ENCODE assay signal across 20 mouse cellular contexts in genomic region chr4:114947852-114948481, GRCm38 (mm10). TPM values are rescaled to one million over a fixed set of nuclear protein-coding genes. Genes with fewer than 3 reads are reported as not detected.
DNase-seq lines count a peak whose midpoint lies in the region; ATAC-seq and TF ChIP-seq lines count a peak whose summit lies in the region.
"Had no signal": no experiment of that assay in that cellular context is flagged by ENCODE, and none has a peak within 500 bp of the region (broad histone marks: within the 10 kb centered on the region; RNA-seq: fewer than 3 reads in every experiment).

No protein-coding gene starts in this region.

- 0 out of 2 replicates have a peak, but pooled peaks have one; percentile 16 for ATAC-seq in embryonic facial prominence, embryonic 11.5 days (replicated peaks; ENCODE audit: insufficient number of reproducible peaks, low FRiP score, low TSS enrichment, low read depth)
- ATAC-seq in liver, postnatal 0 days = no peak
- no peak for ATAC-seq in liver, embryonic 11.5 days (replicated peaks; ENCODE audit: low FRiP score)
- peak; percentile 13; the same call in 1 of the 2 replicates for ATAC-seq in limb, embryonic 14.5 days (ENCODE audit: low FRiP score, low read depth)

- H3K27me3 ChIP-seq in embryonic facial prominence, embryonic 11.5 days (ENCODE audit: control insufficient read depth, insufficient read depth, low read length) = peaks cover 4% of the 10 kb centered on the region; the same call in 1 of the 2 replicates
- H3K27me3 ChIP-seq in embryonic facial prominence, embryonic 10.5 days (replicated peaks; ENCODE audit: low read depth, poor library complexity, severe bottlenecking) = peaks cover 74% of the 10 kb centered on the region
- 0 out of 2 replicates have a peak, but pooled peaks cover 3% of the 10 kb centered on the region for H3K27me3 ChIP-seq in liver, postnatal 0 days (ENCODE audit: insufficient read depth, low read length)
- H3K27me3 ChIP-seq in liver, embryonic 11.5 days (replicated peaks; ENCODE audit: control insufficient read depth, insufficient read depth, low read length) = peaks cover 2% of the 10 kb centered on the region; the same call in 1 of the 2 replicates
- H3K27me3 ChIP-seq in limb, embryonic 14.5 days (ENCODE audit: control insufficient read depth, insufficient read depth, low read length) = peaks cover 38% of the 10 kb centered on the region; the same call in 1 of the 2 replicates

- no peak for TF ChIP-seq EP300 in liver, postnatal 0 days (IDR thresholded peaks at IDR 0.05; ENCODE audit: low read depth)

- H3K4me3 ChIP-seq in embryonic facial prominence, embryonic 11.5 days (ENCODE audit: low read depth, low read length) = no peak overlapping the region
- H3K4me3 ChIP-seq in embryonic facial prominence, embryonic 10.5 days = no peak overlapping the region
- no peak overlapping the region for H3K4me3 ChIP-seq in liver, postnatal 0 days (ENCODE audit: low read depth, low read length)
- H3K4me3 ChIP-seq in liver, embryonic 11.5 days (ENCODE audit: low read depth, low read length) = no peak overlapping the region
- H3K4me3 ChIP-seq in limb, embryonic 14.5 days (replicated peaks; ENCODE audit: low read length) = no peak overlapping the region
- H3K4me3 ChIP-seq: forebrain, embryonic 10.5 days; gastrocnemius, adult 2 months; kidney, embryonic 15.5 days; liver, embryonic 15.5 days; neural tube, embryonic 13.5 days had no signal

- 68% methylated on average over 7 of the region's 7 CpGs for WGBS in embryonic facial prominence, embryonic 11.5 days
- 64% methylated on average over 7 of the region's 7 CpGs for WGBS in embryonic facial prominence, embryonic 10.5 days
- 53% methylated on average over 7 of the region's 7 CpGs for WGBS in liver, postnatal 0 days (ENCODE audit: insufficient replicate concordance)
- 63% methylated on average over 7 of the region's 7 CpGs for WGBS in liver, embryonic 11.5 days
- WGBS in limb, embryonic 14.5 days = 64% methylated on average over 7 of the region's 7 CpGs

- H3K27ac ChIP-seq in embryonic facial prominence, embryonic 11.5 days (replicated peaks; ENCODE audit: low read depth, low read length) = no peak overlapping the region
- H3K27ac ChIP-seq in embryonic facial prominence, embryonic 10.5 days (replicated peaks) = no peak overlapping the region
- H3K27ac ChIP-seq in liver, postnatal 0 days (ENCODE audit: low read depth) = no peak overlapping the region
- H3K27ac ChIP-seq in liver, embryonic 11.5 days (ENCODE audit: low read depth, low read length) = no peak overlapping the region
- no peak overlapping the region for H3K27ac ChIP-seq in limb, embryonic 14.5 days (replicated peaks; ENCODE audit: low read depth, low read length)
- H3K27ac ChIP-seq: forebrain, embryonic 10.5 days; gastrocnemius, adult 2 months; hindbrain, embryonic 14.5 days; kidney, embryonic 15.5 days; liver, embryonic 15.5 days; neural tube, embryonic 13.5 days; stomach, postnatal 0 days had no signal

- no peak for TF ChIP-seq POLR2A in limb, embryonic 14.5 days (IDR thresholded peaks at IDR 0.05; ENCODE audit: borderline replicate concordance, extremely low read depth, insufficient read depth, insufficient read length)

- no peaks in the 10 kb centered on the region for H3K9me3 ChIP-seq in embryonic facial prominence, embryonic 11.5 days (replicated peaks; ENCODE audit: control insufficient read depth, low read length)
- H3K9me3 ChIP-seq in embryonic facial prominence, embryonic 10.5 days = no peaks in the 10 kb centered on the region
- no peaks in the 10 kb centered on the region for H3K9me3 ChIP-seq in liver, postnatal 0 days (ENCODE audit: low read length)
- no peaks in the 10 kb centered on the region for H3K9me3 ChIP-seq in liver, embryonic 11.5 days (ENCODE audit: control insufficient read depth, low read length)
- no peaks in the 10 kb centered on the region for H3K9me3 ChIP-seq in limb, embryonic 14.5 days (ENCODE audit: control insufficient read depth, low read length)
- H3K9me3 ChIP-seq: forebrain, embryonic 10.5 days; kidney, embryonic 15.5 days; liver, embryonic 15.5 days; neural tube, embryonic 13.5 days had no signal

- H3K4me2 ChIP-seq in embryonic facial prominence, embryonic 11.5 days (ENCODE audit: low read depth, low read length) = no peak overlapping the region
- H3K4me2 ChIP-seq in liver, postnatal 0 days (ENCODE audit: low read depth, low read length) = no peak overlapping the region
- no peak overlapping the region for H3K4me2 ChIP-seq in liver, embryonic 11.5 days
- no peak overlapping the region for H3K4me2 ChIP-seq in limb, embryonic 14.5 days (replicated peaks; ENCODE audit: low read depth, low read length, severe bottlenecking)
- H3K4me2 ChIP-seq: heart, embryonic 11.5 days; hindbrain, embryonic 14.5 days; kidney, embryonic 15.5 days; liver, embryonic 15.5 days; neural tube, embryonic 13.5 days had no signal

- TF ChIP-seq CTCF in liver, postnatal 0 days (IDR thresholded peaks at IDR 0.05; ENCODE audit: low read depth) = no peak

- H3K36me3 ChIP-seq in embryonic facial prominence, embryonic 11.5 days (replicated peaks; ENCODE audit: control insufficient read depth, insufficient read depth, low read depth, low read length) = no peaks in the 10 kb centered on the region
- H3K36me3 ChIP-seq in embryonic facial prominence, embryonic 10.5 days (replicated peaks) = no peaks in the 10 kb centered on the region
- H3K36me3 ChIP-seq in liver, postnatal 0 days (replicated peaks; ENCODE audit: insufficient read depth, low read length) = no peaks in the 10 kb centered on the region
- H3K36me3 ChIP-seq in liver, embryonic 11.5 days (ENCODE audit: control insufficient read depth, insufficient read depth, low read length) = no peaks in the 10 kb centered on the region
- H3K36me3 ChIP-seq in limb, embryonic 14.5 days (ENCODE audit: control insufficient read depth, insufficient read depth, low read length) = no peaks in the 10 kb centered on the region
- H3K36me3 ChIP-seq: forebrain, embryonic 10.5 days; kidney, embryonic 15.5 days; liver, embryonic 15.5 days; neural tube, embryonic 13.5 days had no signal

- no peak overlapping the region for H3K9ac ChIP-seq in embryonic facial prominence, embryonic 11.5 days (replicated peaks; ENCODE audit: low read length)
- H3K9ac ChIP-seq in liver, postnatal 0 days (replicated peaks) = no peak overlapping the region
- no peak overlapping the region for H3K9ac ChIP-seq in liver, embryonic 11.5 days (ENCODE audit: low read depth, low read length)
- no peak overlapping the region for H3K9ac ChIP-seq in limb, embryonic 14.5 days (ENCODE audit: low read depth, low read length, severe bottlenecking)
- H3K9ac ChIP-seq: hindbrain, embryonic 14.5 days; kidney, embryonic 15.5 days; liver, embryonic 15.5 days; neural tube, embryonic 13.5 days had no signal

- no peak for DNase-seq in embryonic facial prominence, embryonic 11.5 days (ENCODE audit: low spot score)
- DNase-seq in embryonic facial prominence, embryonic 10.5 days (ENCODE audit: low spot score) = no peak
- peak; percentile 5 for DNase-seq in liver, postnatal 0 days
- no peak for DNase-seq in liver, embryonic 11.5 days (ENCODE audit: low spot score)
- peak; percentile 77 for DNase-seq in NIH3T3 (ENCODE audit: low read depth)
- no peak for DNase-seq in limb, embryonic 14.5 days (ENCODE audit: low spot score)
- DNase-seq in thymus, postnatal 10 days (ENCODE audit: low spot score in 2 of 2) = no peak

- no peaks in the 10 kb centered on the region for H3K4me1 ChIP-seq in embryonic facial prominence, embryonic 11.5 days (ENCODE audit: control insufficient read depth, insufficient read depth, low read length)
- peaks cover 14% of the 10 kb centered on the region for H3K4me1 ChIP-seq in embryonic facial prominence, embryonic 10.5 days
- no peaks in the 10 kb centered on the region for H3K4me1 ChIP-seq in liver, postnatal 0 days (ENCODE audit: insufficient read depth)
- no peaks in the 10 kb centered on the region for H3K4me1 ChIP-seq in liver, embryonic 11.5 days (replicated peaks; ENCODE audit: control insufficient read depth, insufficient read depth, low read length)
- H3K4me1 ChIP-seq in limb, embryonic 14.5 days (ENCODE audit: control insufficient read depth, insufficient read depth, low read length) = no peaks in the 10 kb centered on the region
- H3K4me1 ChIP-seq: kidney, embryonic 15.5 days; liver, embryonic 15.5 days; neural tube, embryonic 13.5 days had no signal

RNA-seq across cellular contexts. Expression of gene Foxe3, which starts 22.2 kb away (rescaled TPM):
- polyA plus RNA-seq in embryonic facial prominence, embryonic 11.5 days (2014; fragmentation: Nextera tagmentation; extraction: Ambion mirVana) = 1.1 and 3.1 TPM in 2 replicates
- 1.0 and 1.5 TPM in 2 replicates for polyA plus RNA-seq in embryonic facial prominence, embryonic 10.5 days (2016; fragmentation: Nextera tagmentation; extraction: Ambion mirVana)
- polyA plus RNA-seq in liver, postnatal 0 days (2015; fragmentation: Nextera tagmentation; extraction: Ambion mirVana) = not detected in 2 replicates
- polyA plus RNA-seq in liver, embryonic 11.5 days (2014; fragmentation: Nextera tagmentation; extraction: Ambion mirVana) = not detected in 2 replicates
- polyA plus RNA-seq in limb, embryonic 14.5 days (2012; rRNA removed) = not detected in 2 replicates
- not detected in 2 replicates for polyA plus RNA-seq in limb, embryonic 14.5 days (2014; fragmentation: Nextera tagmentation; extraction: Ambion mirVana)
- polyA plus RNA-seq: forebrain, embryonic 16.5 days; heart, embryonic 11.5 days; heart, postnatal 0 days; hindbrain, embryonic 14.5 days; intestine, embryonic 14.5 days; kidney, embryonic 15.5 days; liver, embryonic 15.5 days; lung, embryonic 16.5 days; neural tube, embryonic 13.5 days; spleen, adult 2 months; stomach, postnatal 0 days had no signal

RNA-seq across cellular contexts. Expression of gene Cmpk1, which starts 39.1 kb away (rescaled TPM):
- polyA plus RNA-seq in embryonic facial prominence, embryonic 11.5 days (2014; fragmentation: Nextera tagmentation; extraction: Ambion mirVana) = 120 and 132 TPM in 2 replicates
- polyA plus RNA-seq in embryonic facial prominence, embryonic 10.5 days (2016; fragmentation: Nextera tagmentation; extraction: Ambion mirVana) = 71.8 and 77.6 TPM in 2 replicates
- polyA plus RNA-seq in liver, postnatal 0 days (2015; fragmentation: Nextera tagmentation; extraction: Ambion mirVana) = 59.9 and 67.8 TPM in 2 replicates
- 108 and 109 TPM in 2 replicates for polyA plus RNA-seq in liver, embryonic 11.5 days (2014; fragmentation: Nextera tagmentation; extraction: Ambion mirVana)
- 37.0 and 42.4 TPM in 2 replicates for polyA plus RNA-seq in limb, embryonic 14.5 days (2012; rRNA removed)
- polyA plus RNA-seq in limb, embryonic 14.5 days (2014; fragmentation: Nextera tagmentation; extraction: Ambion mirVana) = 103 and 120 TPM in 2 replicates

RNA-seq across cellular contexts. Expression of gene Foxd2, which starts 39.3 kb away (rescaled TPM):
- polyA plus RNA-seq in embryonic facial prominence, embryonic 11.5 days (2014; fragmentation: Nextera tagmentation; extraction: Ambion mirVana) = 2.7 and 3.6 TPM in 2 replicates
- polyA plus RNA-seq in embryonic facial prominence, embryonic 10.5 days (2016; fragmentation: Nextera tagmentation; extraction: Ambion mirVana) = 4.6 and 4.8 TPM in 2 replicates
- polyA plus RNA-seq in liver, postnatal 0 days (2015; fragmentation: Nextera tagmentation; extraction: Ambion mirVana) = not detected in 2 replicates
- 0.05 TPM in 1 of 2 replicates, not detected in the other for polyA plus RNA-seq in liver, embryonic 11.5 days (2014; fragmentation: Nextera tagmentation; extraction: Ambion mirVana)
- 3.9 and 6.6 TPM in 2 replicates for polyA plus RNA-seq in limb, embryonic 14.5 days (2012; rRNA removed)
- 1.2 and 1.5 TPM in 2 replicates for polyA plus RNA-seq in limb, embryonic 14.5 days (2014; fragmentation: Nextera tagmentation; extraction: Ambion mirVana)
- polyA plus RNA-seq: hindbrain, embryonic 14.5 days; liver, embryonic 15.5 days; stomach, postnatal 0 days had no signal

RNA-seq across cellular contexts. Expression of gene Stil, which starts 52.0 kb away (rescaled TPM):
- 23.1 and 25.1 TPM in 2 replicates for polyA plus RNA-seq in embryonic facial prominence, embryonic 11.5 days (2014; fragmentation: Nextera tagmentation; extraction: Ambion mirVana)
- polyA plus RNA-seq in embryonic facial prominence, embryonic 10.5 days (2016; fragmentation: Nextera tagmentation; extraction: Ambion mirVana) = 19.3 and 20.5 TPM in 2 replicates
- polyA plus RNA-seq in liver, postnatal 0 days (2015; fragmentation: Nextera tagmentation; extraction: Ambion mirVana) = 3.3 and 3.4 TPM in 2 replicates
- 16.2 and 20.4 TPM in 2 replicates for polyA plus RNA-seq in liver, embryonic 11.5 days (2014; fragmentation: Nextera tagmentation; extraction: Ambion mirVana)
- 16.2 and 18.0 TPM in 2 replicates for polyA plus RNA-seq in limb, embryonic 14.5 days (2012; rRNA removed)
- polyA plus RNA-seq in limb, embryonic 14.5 days (2014; fragmentation: Nextera tagmentation; extraction: Ambion mirVana) = 11.5 and 12.8 TPM in 2 replicates

Comparison
In these comparisons a context has a peak if more than half of its experiments do, and no peak if none do; other contexts are left out.
1. DNase-seq: peak in liver, postnatal 0 days (single experiment) and NIH3T3 (single experiment); none in embryonic facial prominence, embryonic 11.5 days (single experiment), embryonic facial prominence, embryonic 10.5 days (single experiment), liver, embryonic 11.5 days (single experiment), limb, embryonic 14.5 days (single experiment) and thymus, postnatal 10 days (0 of 2).
2. ATAC-seq: peak in embryonic facial prominence, embryonic 11.5 days (single experiment) and limb, embryonic 14.5 days (single experiment); none in liver, postnatal 0 days (single experiment) and liver, embryonic 11.5 days (single experiment).